ENCODE assay signal across 9 mouse cellular contexts in genomic region chr6:119477686-119478310, GRCm38 (mm10). TPM values are rescaled to one million over a fixed set of nuclear protein-coding genes. Genes with fewer than 3 reads are reported as not detected.
A peak's percentile ranks its signal among the peaks of the same experiment; 100 is the strongest.
DNase-seq lines count a peak whose midpoint lies in the region; ATAC-seq and TF ChIP-seq lines count a peak whose summit lies in the region.
"Had no signal": no experiment of that assay in that cellular context is flagged by ENCODE, and none has a peak within 500 bp of the region (broad histone marks: within the 10 kb centered on the region; RNA-seq: fewer than 3 reads in every experiment).

No protein-coding gene starts in this region.

- DNase-seq in hindbrain, embryonic 10.5 days (ENCODE audit: low spot score) = no peak
- DNase-seq in hindbrain, postnatal 0 days (ENCODE audit: low spot score) = no peak
- DNase-seq in frontal cortex, postnatal 14 days (ENCODE audit: low spot score in 2 of 2) = no peak
- DNase-seq in layer of hippocampus, postnatal 10 days (ENCODE audit: low spot score in 2 of 2) = no peak

- no peaks in the 10 kb centered on the region for H3K27me3 ChIP-seq in hindbrain, embryonic 10.5 days (ENCODE audit: insufficient read depth, poor library complexity, severe bottlenecking)
- H3K27me3 ChIP-seq in hindbrain, postnatal 0 days (ENCODE audit: insufficient read depth, low read length) = no peaks in the 10 kb centered on the region
- no peaks in the 10 kb centered on the region for H3K27me3 ChIP-seq in midbrain, embryonic 13.5 days
- no peaks in the 10 kb centered on the region for H3K27me3 ChIP-seq in midbrain, embryonic 16.5 days (ENCODE audit: control insufficient read depth, insufficient read depth, low read depth, low read length)
- H3K27me3 ChIP-seq in intestine, embryonic 16.5 days (replicated peaks; ENCODE audit: control insufficient read depth, insufficient read depth, low read length) = no peaks in the 10 kb centered on the region
- H3K27me3 ChIP-seq in stomach, embryonic 16.5 days (ENCODE audit: control insufficient read depth, insufficient read depth, low read length) = no peaks in the 10 kb centered on the region
- H3K27me3 ChIP-seq: neural tube, embryonic 12.5 days had no signal

- H3K4me2 ChIP-seq in hindbrain, postnatal 0 days (ENCODE audit: low read depth, low read length) = no peak overlapping the region
- peak overlapping the region; percentile 97 for H3K4me2 ChIP-seq in midbrain, embryonic 13.5 days (replicated peaks)
- no peak overlapping the region for H3K4me2 ChIP-seq in midbrain, embryonic 16.5 days (ENCODE audit: low read length)
- H3K4me2 ChIP-seq in intestine, embryonic 16.5 days (ENCODE audit: low read depth, low read length) = no peak overlapping the region
- peak overlapping the region; percentile 97; the same call in 1 of the 2 replicates for H3K4me2 ChIP-seq in stomach, embryonic 16.5 days (ENCODE audit: low read depth, low read length)

- H3K9me3 ChIP-seq in hindbrain, embryonic 10.5 days = no peaks in the 10 kb centered on the region
- H3K9me3 ChIP-seq in hindbrain, postnatal 0 days (ENCODE audit: low read length) = no peaks in the 10 kb centered on the region
- H3K9me3 ChIP-seq in midbrain, embryonic 13.5 days = no peaks in the 10 kb centered on the region
- H3K9me3 ChIP-seq in midbrain, embryonic 16.5 days (replicated peaks; ENCODE audit: control insufficient read depth, low read length, poor library complexity, severe bottlenecking) = no peaks in the 10 kb centered on the region
- H3K9me3 ChIP-seq in intestine, embryonic 16.5 days (ENCODE audit: control insufficient read depth, low read length) = no peaks in the 10 kb centered on the region
- H3K9me3 ChIP-seq in stomach, embryonic 16.5 days (replicated peaks; ENCODE audit: control insufficient read depth, low read length) = no peaks in the 10 kb centered on the region
- H3K9me3 ChIP-seq: neural tube, embryonic 12.5 days had no signal

- 68% methylated on average over 13 of the region's 13 CpGs for WGBS in hindbrain, embryonic 10.5 days
- WGBS in hindbrain, postnatal 0 days = 54% methylated on average over 13 of the region's 13 CpGs
- 58% methylated on average over 13 of the region's 13 CpGs for WGBS in midbrain, embryonic 13.5 days
- WGBS in midbrain, embryonic 16.5 days = 58% methylated on average over 13 of the region's 13 CpGs
- WGBS in intestine, embryonic 16.5 days = 29% methylated on average over 13 of the region's 13 CpGs
- 18% methylated on average over 13 of the region's 13 CpGs for WGBS in stomach, embryonic 16.5 days

- peak overlapping the region; percentile 100; the same call in 1 of the 2 replicates for H3K27ac ChIP-seq in hindbrain, embryonic 10.5 days
- H3K27ac ChIP-seq in hindbrain, postnatal 0 days = no peak overlapping the region
- H3K27ac ChIP-seq in midbrain, embryonic 13.5 days = no peak overlapping the region
- H3K27ac ChIP-seq in midbrain, embryonic 16.5 days (ENCODE audit: low read length) = no peak overlapping the region
- H3K27ac ChIP-seq in intestine, embryonic 16.5 days (ENCODE audit: low read length) = no peak overlapping the region
- H3K27ac ChIP-seq in stomach, embryonic 16.5 days (ENCODE audit: low read length) = peak overlapping the region; percentile 98

- H3K9ac ChIP-seq in hindbrain, postnatal 0 days (replicated peaks; ENCODE audit: low read length) = no peak overlapping the region
- no peak overlapping the region for H3K9ac ChIP-seq in midbrain, embryonic 13.5 days (replicated peaks)
- H3K9ac ChIP-seq in midbrain, embryonic 16.5 days (ENCODE audit: low read depth, low read length) = no peak overlapping the region
- H3K9ac ChIP-seq in intestine, embryonic 16.5 days (ENCODE audit: low read depth, low read length) = peak overlapping the region; percentile 13; the same call in 1 of the 2 replicates
- H3K9ac ChIP-seq in stomach, embryonic 16.5 days (ENCODE audit: low read length) = peak overlapping the region; percentile 44

- H3K4me3 ChIP-seq in hindbrain, embryonic 10.5 days = no peak overlapping the region
- no peak overlapping the region for H3K4me3 ChIP-seq in hindbrain, postnatal 0 days (ENCODE audit: low read length)
- H3K4me3 ChIP-seq in midbrain, embryonic 13.5 days (replicated peaks) = no peak overlapping the region
- H3K4me3 ChIP-seq in midbrain, embryonic 16.5 days (ENCODE audit: low read depth, low read length) = no peak overlapping the region
- no peak overlapping the region for H3K4me3 ChIP-seq in intestine, embryonic 16.5 days (ENCODE audit: low read length)
- H3K4me3 ChIP-seq in stomach, embryonic 16.5 days (replicated peaks; ENCODE audit: low read length) = no peak overlapping the region

- H3K36me3 ChIP-seq in hindbrain, embryonic 10.5 days = peaks cover 14% of the 10 kb centered on the region
- no peaks in the 10 kb centered on the region for H3K36me3 ChIP-seq in hindbrain, postnatal 0 days (ENCODE audit: insufficient read depth, low read length)
- H3K36me3 ChIP-seq in midbrain, embryonic 13.5 days = peaks cover 6% of the 10 kb centered on the region; the same call in 1 of the 2 replicates
- no peaks in the 10 kb centered on the region for H3K36me3 ChIP-seq in midbrain, embryonic 16.5 days (ENCODE audit: control insufficient read depth, insufficient read depth, low read length)
- no peaks in the 10 kb centered on the region for H3K36me3 ChIP-seq in intestine, embryonic 16.5 days (ENCODE audit: control insufficient read depth, insufficient read depth, low read length)
- H3K36me3 ChIP-seq in stomach, embryonic 16.5 days (ENCODE audit: control insufficient read depth, insufficient read depth, low read length) = no peaks in the 10 kb centered on the region
- H3K36me3 ChIP-seq: neural tube, embryonic 12.5 days had no signal

- no peak for ATAC-seq in hindbrain, postnatal 0 days
- ATAC-seq in midbrain, embryonic 13.5 days = no peak
- no peak for ATAC-seq in midbrain, embryonic 16.5 days
- ATAC-seq in intestine, embryonic 16.5 days = no peak
- no peak for ATAC-seq in stomach, embryonic 16.5 days (ENCODE audit: insufficient read depth, low FRiP score)

- no peak for TF ChIP-seq CTCF in hindbrain, postnatal 0 days (IDR thresholded peaks at IDR 0.05; ENCODE audit: low read depth)

- H3K4me1 ChIP-seq in hindbrain, embryonic 10.5 days (replicated peaks) = peaks cover 37% of the 10 kb centered on the region
- peaks cover 3% of the 10 kb centered on the region; the same call in 1 of the 2 replicates for H3K4me1 ChIP-seq in hindbrain, postnatal 0 days (ENCODE audit: insufficient read depth, low read length)
- H3K4me1 ChIP-seq in midbrain, embryonic 13.5 days (replicated peaks) = peaks cover 37% of the 10 kb centered on the region
- peaks cover 24% of the 10 kb centered on the region for H3K4me1 ChIP-seq in midbrain, embryonic 16.5 days (ENCODE audit: control insufficient read depth, insufficient read depth, low read length)
- peaks cover 16% of the 10 kb centered on the region for H3K4me1 ChIP-seq in intestine, embryonic 16.5 days (ENCODE audit: control insufficient read depth, insufficient read depth, low read length)
- H3K4me1 ChIP-seq in stomach, embryonic 16.5 days (ENCODE audit: control insufficient read depth, insufficient read depth, low read length) = peaks cover 23% of the 10 kb centered on the region

RNA-seq across cellular contexts. Expression of gene Fbxl14, which starts 1.7 kb away (rescaled TPM):
- 3.1 and 3.4 TPM in 2 replicates for polyA plus RNA-seq in hindbrain, embryonic 10.5 days (2016; fragmentation: Nextera tagmentation; extraction: Ambion mirVana)
- total RNA-seq in hindbrain, postnatal 0 days (2014; rRNA removed) = 51.6 and 57.3 TPM in 2 replicates
- 2.0 and 2.7 TPM in 2 replicates for polyA plus RNA-seq in hindbrain, postnatal 0 days (2015; fragmentation: Nextera tagmentation; extraction: Ambion mirVana)
- 3.5 and 4.1 TPM in 2 replicates for polyA plus RNA-seq in midbrain, embryonic 13.5 days (2015; fragmentation: Nextera tagmentation; extraction: Ambion mirVana)
- polyA plus RNA-seq in midbrain, embryonic 16.5 days (2015; fragmentation: Nextera tagmentation; extraction: Ambion mirVana) = 2.0 and 2.5 TPM in 2 replicates
- polyA plus RNA-seq in intestine, embryonic 16.5 days (2015; fragmentation: Nextera tagmentation; extraction: Ambion mirVana) = 3.7 and 4.1 TPM in 2 replicates
- 3.9 and 4.3 TPM in 2 replicates for polyA plus RNA-seq in stomach, embryonic 16.5 days (2015; fragmentation: Nextera tagmentation; extraction: Ambion mirVana)
- 10 to 100 TPM; 21.8 to 24.0 TPM for total RNA-seq in layer of hippocampus, postnatal 10 days (2021)

Comparison
In these comparisons a context has a peak if more than half of its experiments do, and no peak if none do; other contexts are left out.
1. H3K27ac ChIP-seq: peak in hindbrain, embryonic 10.5 days (single experiment) and stomach, embryonic 16.5 days (single experiment); none in hindbrain, postnatal 0 days (single experiment), midbrain, embryonic 13.5 days (single experiment), midbrain, embryonic 16.5 days (single experiment) and intestine, embryonic 16.5 days (single experiment).
2. H3K4me2 ChIP-seq: peak in midbrain, embryonic 13.5 days (single experiment) and stomach, embryonic 16.5 days (single experiment); none in hindbrain, postnatal 0 days (single experiment), midbrain, embryonic 16.5 days (single experiment) and intestine, embryonic 16.5 days (single experiment).
3. H3K9ac ChIP-seq: peak in intestine, embryonic 16.5 days (single experiment) and stomach, embryonic 16.5 days (single experiment); none in hindbrain, postnatal 0 days (single experiment), midbrain, embryonic 13.5 days (single experiment) and midbrain, embryonic 16.5 days (single experiment).